Mouse (Mus musculus): ENCODE results near the gene Slc7a11. TPM values are rescaled to one million over a fixed set of nuclear protein-coding genes. Genes with fewer than 3 reads are reported as not detected.

Slc7a11 gene
- total and polyA plus RNA-seq, 3 experiments: 0.03 to 0.98 (median 0.38) TPM

DNA sequence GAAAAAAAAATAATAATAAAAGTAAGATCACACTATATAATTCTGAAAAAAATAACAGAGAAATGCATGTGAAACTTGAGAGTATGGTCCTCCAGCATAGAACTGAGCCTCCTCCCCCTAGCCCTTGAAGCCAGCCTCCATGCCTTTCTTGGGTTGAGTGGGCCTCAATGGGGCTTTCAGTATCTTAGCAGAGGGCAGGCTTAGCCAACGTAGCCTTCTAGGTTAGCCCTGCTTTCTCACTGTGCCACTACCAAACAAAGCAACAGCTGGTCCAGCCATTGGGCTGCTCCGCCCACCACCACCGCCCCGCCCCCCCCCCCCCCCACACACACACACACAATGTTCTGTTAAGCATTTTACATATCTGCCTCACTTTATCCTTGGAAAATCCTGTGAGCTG, 56.1 kb downstream of the Slc7a11 start:
- H3K4me1 ChIP-seq (ENCODE audit: insufficient read depth, low read depth, low read length): no peaks in the 10 kb centered on the region
- H3K9me3 ChIP-seq (replicated peaks): peaks cover 4% of the 10 kb centered on the region
- H3K36me3 ChIP-seq (replicated peaks): no peaks in the 10 kb centered on the region
- ATAC-seq (ENCODE audit: extremely low read depth, insufficient number of reproducible peaks, low FRiP score, poor library complexity, severe bottlenecking) (no peak), DNase-seq (ENCODE audit: low spot score) (no peak)
- H3K27me3 ChIP-seq (ENCODE audit: insufficient read depth, low read length): no peaks in the 10 kb centered on the region
- TF ChIP-seq CTCF (IDR thresholded peaks at IDR 0.05; ENCODE audit: low read depth, low read length): no peak
- no peak for TF ChIP-seq POLR2AphosphoS5 (IDR thresholded peaks at IDR 0.05; ENCODE audit: insufficient replicate concordance, low read depth, low read length)
- no peak overlapping the region for H3K4me3 ChIP-seq (ENCODE audit: low read depth, low read length)

DNA sequence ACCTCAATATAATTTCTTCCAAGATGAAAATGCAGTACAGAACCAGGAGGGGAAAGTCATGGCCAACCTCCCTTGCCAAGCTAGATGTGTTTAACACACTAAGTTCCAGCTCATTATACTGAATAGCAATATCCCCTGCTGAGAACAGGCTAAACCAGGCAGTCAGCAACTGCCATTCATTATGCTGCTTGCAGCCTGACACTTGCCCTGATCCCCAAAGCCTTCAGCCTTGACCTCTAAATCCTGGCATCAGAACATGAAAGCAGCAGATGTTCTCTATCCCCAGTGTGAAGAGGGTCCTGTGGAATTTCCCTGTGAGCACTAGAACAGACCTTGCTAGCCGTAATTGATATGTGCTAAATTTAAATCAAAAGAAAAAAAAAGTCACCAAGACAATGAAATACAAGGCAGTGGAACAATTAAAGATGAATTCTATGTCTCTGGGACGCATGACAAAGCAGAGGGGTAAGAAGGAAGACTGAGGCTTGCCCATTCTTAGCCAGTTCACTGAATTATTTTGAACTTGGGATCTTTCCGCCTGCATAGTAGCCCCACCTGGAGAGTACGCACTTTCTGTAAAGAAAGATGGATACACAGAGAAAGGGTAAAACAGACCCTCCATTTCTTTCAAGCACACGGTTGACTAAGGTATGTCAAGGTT, 56.7 kb downstream of the Slc7a11 start:
- no peak for ATAC-seq (ENCODE audit: extremely low read depth, insufficient number of reproducible peaks, low FRiP score, poor library complexity, severe bottlenecking)
- DNase-seq (ENCODE audit: low spot score): no peak

GRCm38 (mm10) chr3:50386066-50386465, 57.3 kb downstream of the Slc7a11 start:
- DNase-seq (ENCODE audit: low spot score) (no peak), ATAC-seq (ENCODE audit: extremely low read depth, insufficient number of reproducible peaks, low FRiP score, poor library complexity, severe bottlenecking) (no peak)
- Histone ChIP-seq H3K36me3 (replicated peaks) (no peaks in the 10 kb centered on the region), H3K27me3 (ENCODE audit: insufficient read depth, low read length) (no peaks in the 10 kb centered on the region), H3K4me1 (ENCODE audit: insufficient read depth, low read depth, low read length) (no peaks in the 10 kb centered on the region), H3K9me3 (replicated peaks) (peaks cover 4% of the 10 kb centered on the region), H3K4me3 (ENCODE audit: low read depth, low read length) (no peak overlapping the region)
- TF ChIP-seq GATA2 (IDR thresholded peaks at IDR 0.05; ENCODE audit: borderline replicate concordance, low read depth, low read length) (no peak), GATA1 (IDR thresholded peaks at IDR 0.05; ENCODE audit: borderline replicate concordance, low read length) (no peak), POLR2AphosphoS5 (IDR thresholded peaks at IDR 0.05; ENCODE audit: insufficient replicate concordance, low read depth, low read length) (no peak), TAL1 (conservative IDR thresholded peaks at IDR 0.05; ENCODE audit: low read depth, low read length) (no peak), CTCF (IDR thresholded peaks at IDR 0.05; ENCODE audit: low read depth, low read length) (no peak)

More for the DNA sequence above, 56.7 kb downstream of the Slc7a11 start:
- no peak for TF ChIP-seq GATA2 (IDR thresholded peaks at IDR 0.05; ENCODE audit: borderline replicate concordance, low read depth, low read length)
- TF ChIP-seq POLR2AphosphoS5 (IDR thresholded peaks at IDR 0.05; ENCODE audit: insufficient replicate concordance, low read depth, low read length): no peak
- TF ChIP-seq GATA1 (IDR thresholded peaks at IDR 0.05; ENCODE audit: borderline replicate concordance, low read length): no peak
- TF ChIP-seq CTCF (IDR thresholded peaks at IDR 0.05; ENCODE audit: low read depth, low read length): no peak
- no peak for TF ChIP-seq TAL1 (conservative IDR thresholded peaks at IDR 0.05; ENCODE audit: low read depth, low read length)
- Histone ChIP-seq H3K9me3 (replicated peaks) (peaks cover 4% of the 10 kb centered on the region), H3K27me3 (ENCODE audit: insufficient read depth, low read length) (no peaks in the 10 kb centered on the region), H3K36me3 (replicated peaks) (no peaks in the 10 kb centered on the region), H3K4me1 (ENCODE audit: insufficient read depth, low read depth, low read length) (no peaks in the 10 kb centered on the region), H3K4me3 (ENCODE audit: low read depth, low read length) (no peak overlapping the region)

GRCm38 (mm10) chr3:50382729-50383128, 60.7 kb downstream of the Slc7a11 start:
- H3K9me3 ChIP-seq (replicated peaks): peaks cover 4% of the 10 kb centered on the region

DNA sequence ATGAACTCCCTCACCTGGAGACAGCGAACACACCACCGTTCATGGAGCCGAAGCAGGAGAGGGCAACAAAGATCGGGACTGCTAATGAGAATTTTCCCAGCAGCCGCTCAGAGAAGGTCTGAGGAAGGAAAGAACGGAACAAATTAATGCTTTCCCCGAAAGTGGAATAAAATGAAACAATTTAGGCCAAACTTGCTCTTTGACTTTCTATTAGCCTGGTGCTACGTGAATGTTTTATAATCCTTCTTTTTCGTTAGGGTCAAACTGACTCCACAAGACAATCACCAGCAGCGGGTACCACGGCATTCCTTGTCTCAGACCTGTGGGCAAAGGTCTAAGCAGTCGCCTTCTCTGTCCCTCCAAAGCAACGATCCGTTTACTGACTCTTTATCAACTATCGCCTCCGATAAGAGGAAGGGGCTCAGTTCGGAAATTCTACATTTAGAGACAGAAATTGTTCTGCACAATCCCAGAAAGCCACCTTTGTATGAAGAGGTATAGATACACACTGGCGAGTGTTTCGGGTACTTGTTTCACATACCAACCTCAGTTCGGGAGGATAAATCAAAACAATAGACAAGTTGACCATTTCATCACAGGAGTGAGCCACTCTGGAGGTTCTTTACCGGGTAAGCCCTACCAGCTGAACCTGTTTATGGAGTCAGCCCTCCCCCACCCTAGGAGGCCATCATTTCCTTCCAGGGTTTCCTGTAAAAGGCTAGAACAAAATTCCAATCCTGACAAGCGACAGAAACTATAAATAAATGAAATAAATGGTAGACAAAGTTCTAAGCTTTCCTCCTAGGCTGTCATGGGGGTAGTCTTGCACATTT, 61.3 kb downstream of the Slc7a11 start:
- H3K27me3 ChIP-seq (ENCODE audit: insufficient read depth, low read length): no peaks in the 10 kb centered on the region
- H3K9me3 ChIP-seq (replicated peaks): peaks cover 4% of the 10 kb centered on the region
- ATAC-seq (ENCODE audit: extremely low read depth, insufficient number of reproducible peaks, low FRiP score, poor library complexity, severe bottlenecking): no peak
- no peak for TF ChIP-seq POLR2AphosphoS5 (IDR thresholded peaks at IDR 0.05; ENCODE audit: insufficient replicate concordance, low read depth, low read length)
- no peak for TF ChIP-seq GATA2 (IDR thresholded peaks at IDR 0.05; ENCODE audit: borderline replicate concordance, low read depth, low read length)
- no peak for TF ChIP-seq TAL1 (conservative IDR thresholded peaks at IDR 0.05; ENCODE audit: low read depth, low read length)
- TF ChIP-seq CTCF (IDR thresholded peaks at IDR 0.05; ENCODE audit: low read depth, low read length): no peak
- TF ChIP-seq GATA1 (IDR thresholded peaks at IDR 0.05; ENCODE audit: borderline replicate concordance, low read length): no peak
- no peaks in the 10 kb centered on the region for H3K36me3 ChIP-seq (replicated peaks)
- no peaks in the 10 kb centered on the region for H3K4me1 ChIP-seq (ENCODE audit: insufficient read depth, low read depth, low read length)
- DNase-seq (ENCODE audit: low spot score): no peak
- no peak overlapping the region for H3K4me3 ChIP-seq (ENCODE audit: low read depth, low read length)

More at GRCm38 (mm10) chr3:50382729-50383128, 60.7 kb downstream of the Slc7a11 start:
- H3K4me3 ChIP-seq (ENCODE audit: low read depth, low read length): no peak overlapping the region
- no peak for TF ChIP-seq CTCF (IDR thresholded peaks at IDR 0.05; ENCODE audit: low read depth, low read length)
- no peak for TF ChIP-seq GATA1 (IDR thresholded peaks at IDR 0.05; ENCODE audit: borderline replicate concordance, low read length)
- TF ChIP-seq GATA2 (IDR thresholded peaks at IDR 0.05; ENCODE audit: borderline replicate concordance, low read depth, low read length): no peak
- TF ChIP-seq POLR2AphosphoS5 (IDR thresholded peaks at IDR 0.05; ENCODE audit: insufficient replicate concordance, low read depth, low read length): no peak
- ATAC-seq (ENCODE audit: extremely low read depth, insufficient number of reproducible peaks, low FRiP score, poor library complexity, severe bottlenecking) (no peak), DNase-seq (ENCODE audit: low spot score) (no peak)
- no peaks in the 10 kb centered on the region for H3K4me1 ChIP-seq (ENCODE audit: insufficient read depth, low read depth, low read length)
- no peaks in the 10 kb centered on the region for H3K27me3 ChIP-seq (ENCODE audit: insufficient read depth, low read length)
- H3K36me3 ChIP-seq (replicated peaks): no peaks in the 10 kb centered on the region

DNA sequence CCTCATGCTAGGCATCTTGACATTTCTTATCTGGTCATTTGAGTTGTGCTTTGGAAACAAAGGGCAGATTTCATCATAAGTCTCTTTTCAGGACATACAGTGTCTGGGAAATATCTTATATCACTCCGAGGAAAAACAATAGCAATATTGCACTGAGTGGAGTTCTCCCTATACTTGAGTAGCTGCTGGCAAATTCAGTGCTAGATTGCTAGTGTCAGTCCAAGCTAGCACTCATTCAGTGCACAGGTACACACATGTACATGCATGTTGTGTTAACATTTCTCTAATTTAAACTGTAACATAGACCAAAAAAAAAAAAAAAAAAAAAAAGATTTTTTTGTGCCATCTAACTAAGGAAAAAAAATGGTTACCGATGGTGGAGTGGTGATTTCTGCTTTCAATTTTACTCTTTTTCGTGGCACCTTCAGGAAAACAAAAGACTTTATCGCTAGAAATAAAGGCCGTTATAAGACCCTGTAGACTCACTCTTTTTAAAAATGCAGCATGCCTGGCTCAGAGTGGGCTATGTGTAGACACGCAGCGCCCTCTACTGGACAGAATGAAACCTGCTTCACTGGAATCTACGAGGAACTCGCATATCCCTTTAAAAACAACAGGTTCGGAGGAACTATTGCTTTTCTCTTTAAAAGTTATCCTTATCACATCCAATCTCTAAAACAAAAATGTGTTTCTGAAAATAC, 62.1 kb downstream of the Slc7a11 start:
- Histone ChIP-seq H3K27me3 (ENCODE audit: insufficient read depth, low read length) (no peaks in the 10 kb centered on the region), H3K4me3 (ENCODE audit: low read depth, low read length) (no peak overlapping the region), H3K36me3 (replicated peaks) (no peaks in the 10 kb centered on the region), H3K9me3 (replicated peaks) (peaks cover 4% of the 10 kb centered on the region), H3K4me1 (ENCODE audit: insufficient read depth, low read depth, low read length) (no peaks in the 10 kb centered on the region)
- TF ChIP-seq TAL1 (conservative IDR thresholded peaks at IDR 0.05; ENCODE audit: low read depth, low read length): no peak
- no peak for TF ChIP-seq CTCF (IDR thresholded peaks at IDR 0.05; ENCODE audit: low read depth, low read length)
- no peak for TF ChIP-seq POLR2AphosphoS5 (IDR thresholded peaks at IDR 0.05; ENCODE audit: insufficient replicate concordance, low read depth, low read length)
- TF ChIP-seq GATA2 (IDR thresholded peaks at IDR 0.05; ENCODE audit: borderline replicate concordance, low read depth, low read length): no peak
- TF ChIP-seq GATA1 (IDR thresholded peaks at IDR 0.05; ENCODE audit: borderline replicate concordance, low read length): no peak
- ATAC-seq (ENCODE audit: extremely low read depth, insufficient number of reproducible peaks, low FRiP score, poor library complexity, severe bottlenecking) (no peak), DNase-seq (ENCODE audit: low spot score) (no peak)
